Mouse (Mus musculus) cortical plate, adult 2 months (tissue): ENCODE measurements around the gene Smg6.

Source experiments
- CTCF ChIP-seq: fragments of 200-500 bp; IDR thresholded peaks from 2 replicates; pipeline ENCODE4 v1.5.1; 2011; ENCODE audit warnings: mild to moderate bottlenecking, control low read depth, low read length; ENCODE audit not compliant: insufficient read depth; ENCODE audit errors: extremely low read depth
- POLR2A ChIP-seq: fragments of 200-500 bp; IDR thresholded peaks from 2 replicates; pipeline ENCODE4 v1.6.1; 2011; ENCODE audit warnings: mild to moderate bottlenecking, low read length, control low read depth; ENCODE audit not compliant: insufficient read depth; ENCODE audit errors: extremely low read depth

- no peak for TF ChIP-seq CTCF
- TF ChIP-seq POLR2A: no peak
These were observed 181.0 kb downstream of the Smg6 start for GRCm38 (mm10) chr11:75106614-75107013.
